Mouse (Mus musculus): ENCODE results near the gene Glrb.

- no peak for TF ChIP-seq EP300 (IDR thresholded peaks at IDR 0.05; ENCODE audit: low read depth)
- TF ChIP-seq CTCF (IDR thresholded peaks at IDR 0.05; ENCODE audit: low read depth), result no peak
Observed at GRCm38 (mm10) chr3:80894745-80895480, 18.5 kb downstream of the Glrb start.

All from liver, embryonic 14.5 days (tissue).